Mouse (Mus musculus) layer of hippocampus, postnatal 36 days (tissue): ENCODE data around the gene Ugt1a6b. TPM values are rescaled to one million over a fixed set of nuclear protein-coding genes. Genes with fewer than 3 reads are reported as not detected.
A peak's percentile ranks its signal among the peaks of the same experiment; 100 is the strongest.
"Not testable (repeated sequence)": the region's sequence is repeated elsewhere in the genome, so short reads cannot be mapped to it uniquely, and the experiment has no call there.

Source experiments
- DNase-seq, 2 experiments: peaks; one replicate each; pipeline ENCODE4 v3.0.0; 2022
- total RNA-seq, 2 experiments: library from RNA; stranded (reverse); gene quantifications; 2 replicates each; pipeline ENCODE4 v1.2.3; 2021

Gene Ugt1a6b
- total RNA-seq, 2 experiments from 2014 or later = not detected

- DNase-seq = no peak
Measured at GRCm38 (mm10) chr1:88224029-88224776, 121.2 kb downstream of the Ugt1a6b start.

- DNase-seq = not testable (repeated sequence)
Measured at GRCm38 (mm10) chr1:88225301-88225700, 122.2 kb downstream of the Ugt1a6b start.

GRCm38 (mm10) chr1:88225741-88226140, 122.7 kb downstream of the Ugt1a6b start:
- DNase-seq = no peak

GRCm38 (mm10) chr1:88226670-88227379, 123.8 kb downstream of the Ugt1a6b start, which contains the start of gene Mroh2a:
TSS of gene Mroh2a (plus strand) at chr1:88226986.
- DNase-seq = no peak

- DNase-seq = no peak
Measured at GRCm38 (mm10) chr1:88227482-88227881, 124.4 kb downstream of the Ugt1a6b start.

GRCm38 (mm10) chr1:88228121-88228520, 125.1 kb downstream of the Ugt1a6b start:
- DNase-seq = no peak

- no peak for DNase-seq
Measured at GRCm38 (mm10) chr1:88229566-88229965, 126.5 kb downstream of the Ugt1a6b start.

- DNase-seq = no peak
Measured at GRCm38 (mm10) chr1:88229986-88230385, 126.9 kb downstream of the Ugt1a6b start.

- DNase-seq = no peak
Measured at GRCm38 (mm10) chr1:88230421-88230820, 127.4 kb downstream of the Ugt1a6b start.

- no peak for DNase-seq
Measured at GRCm38 (mm10) chr1:88230981-88231802, 128.1 kb downstream of the Ugt1a6b start.

GRCm38 (mm10) chr1:88231803-88232499, 128.9 kb downstream of the Ugt1a6b start:
- no peak for DNase-seq

GRCm38 (mm10) chr1:88232664-88233380, 129.8 kb downstream of the Ugt1a6b start:
- DNase-seq = no peak

GRCm38 (mm10) chr1:88233421-88234247, 130.6 kb downstream of the Ugt1a6b start:
- no peak for DNase-seq

- DNase-seq = no peak
Measured at GRCm38 (mm10) chr1:88234248-88234610, 131.2 kb downstream of the Ugt1a6b start.

- no peak for DNase-seq
Measured at GRCm38 (mm10) chr1:88234646-88235045, 131.6 kb downstream of the Ugt1a6b start.

- DNase-seq = peak in 1 of 2 experiments; percentile 2
Measured at GRCm38 (mm10) chr1:88235046-88235893, 132.2 kb downstream of the Ugt1a6b start.

- DNase-seq = no peak
Measured at GRCm38 (mm10) chr1:88235894-88236415, 132.9 kb downstream of the Ugt1a6b start.

GRCm38 (mm10) chr1:88237311-88237710, 134.3 kb downstream of the Ugt1a6b start:
- DNase-seq = no peak

GRCm38 (mm10) chr1:88238771-88239170, 135.7 kb downstream of the Ugt1a6b start:
- no peak for DNase-seq
